Mouse (Mus musculus) intestine, embryonic 14.5 days (tissue): ENCODE measurements around the gene Rhbdf2. TPM values are rescaled to one million over a fixed set of nuclear protein-coding genes. Genes with fewer than 3 reads are reported as not detected.

Experiments used
- ATAC-seq: fragments of 200-750 bp; cut with Nextera tagmentation; replicated peaks from 2 replicates; pipeline ENCODE4 v1.8.0; 2017; ENCODE audit warnings: low read depth, moderate number of reproducible peaks, moderate TSS enrichment, moderate library complexity; ENCODE audit not compliant: low FRiP score, low TSS enrichment
- DNase-seq: peaks from one replicate; pipeline ENCODE4 v3.0.0-alpha.2; 2018; ENCODE audit warnings: low spot score
- H3K27ac ChIP-seq: fragments of 300-500 bp; sonication (generic); 2 replicates; pipeline ENCODE4 v1.5.1; 2014; ENCODE audit warnings: low read depth, mild to moderate bottlenecking, control low read depth
- H3K27me3 ChIP-seq: fragments of 300-500 bp; sonication (generic); replicated peaks from 2 replicates; pipeline ENCODE4 v1.6.1; 2014; ENCODE audit warnings: low read length, control low read depth; ENCODE audit not compliant: control insufficient read depth, insufficient read depth
- H3K36me3 ChIP-seq: fragments of 300-500 bp; sonication (generic); 2 replicates; pipeline ENCODE4 v1.6.1; 2014; ENCODE audit warnings: low read length, control low read depth; ENCODE audit not compliant: control insufficient read depth, insufficient read depth
- H3K4me1 ChIP-seq: fragments of 300-500 bp; sonication (generic); replicated peaks from 2 replicates; pipeline ENCODE4 v1.6.1; 2014; ENCODE audit warnings: low read length, control low read depth, mixed read lengths; ENCODE audit not compliant: control insufficient read depth, insufficient read depth
- H3K4me2 ChIP-seq: fragments of 300-500 bp; sonication (generic); 2 replicates; pipeline ENCODE4 v1.6.1; 2014; ENCODE audit warnings: low read length
- H3K4me3 ChIP-seq: fragments of 300-500 bp; sonication (generic); 2 replicates; pipeline ENCODE4 v1.5.1; 2014; ENCODE audit warnings: low read depth, low read length, control low read depth, mixed read lengths
- H3K9ac ChIP-seq: fragments of 300-500 bp; sonication (generic); 2 replicates; pipeline ENCODE4 v1.6.1; 2014; ENCODE audit warnings: mild to moderate bottlenecking, low read length
- H3K9me3 ChIP-seq: fragments of 300-500 bp; sonication (generic); 2 replicates; pipeline ENCODE4 v1.6.1; 2016; ENCODE audit warnings: low read length, control low read depth; ENCODE audit not compliant: control insufficient read depth
- WGBS: fragments of 180-500 bp; shearing (Covaris S2); extraction: QIAGEN DNeasy Blood & Tissue Kit; methylation state at CpG from one replicate; pipeline ENCODE4 v1.1.7; 2014; 5-methylcytosine and 5-hydroxymethylcytosine counted together
- polyA plus RNA-seq: library from polyadenylated mRNA; unstranded; fragments of >200 nt; fragmentation: Nextera tagmentation; extraction: Ambion mirVana; gene quantifications from 2 replicates; pipeline ENCODE4 v1.2.1, GENCODE M21; 2014

Gene Rhbdf2
- polyA plus RNA-seq, 1 experiment from 2014 or later = 5.7 TPM

DNA sequence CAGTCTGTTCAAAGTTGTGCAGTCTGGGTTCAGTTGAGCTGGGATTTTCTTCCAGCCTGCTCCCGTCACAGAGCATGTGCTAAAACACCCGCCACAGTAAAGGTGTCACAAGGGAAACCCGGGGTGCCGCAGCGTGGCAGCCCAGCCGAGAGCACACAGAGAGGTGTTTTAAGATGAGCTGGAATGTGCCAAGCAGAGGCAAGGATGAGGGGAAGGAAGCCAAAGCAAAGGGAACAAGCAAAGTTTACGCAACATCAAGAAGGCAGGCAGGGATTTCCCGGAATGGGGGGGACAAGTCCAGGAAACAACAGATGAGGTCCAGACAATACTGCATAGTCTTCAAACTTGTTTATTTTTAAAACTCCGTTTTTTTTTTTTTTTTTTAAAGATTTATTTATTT lies 39.7 kb upstream of the Rhbdf2 start:
- no peaks in the 10 kb centered on the region for H3K36me3 ChIP-seq
- DNase-seq (no peak), ATAC-seq (no peak)
- no peak overlapping the region for H3K4me3 ChIP-seq
- peaks cover 19% of the 10 kb centered on the region; the same call in 1 of the 2 replicates for H3K4me1 ChIP-seq
- no peaks in the 10 kb centered on the region for H3K9me3 ChIP-seq
- H3K4me2 ChIP-seq = no peak overlapping the region
- no peak overlapping the region for H3K9ac ChIP-seq
- peaks cover 4% of the 10 kb centered on the region; the same call in 1 of the 2 replicates for H3K27me3 ChIP-seq
- H3K27ac ChIP-seq = no peak overlapping the region
- 73% methylated on average over 9 of the region's 9 CpGs for WGBS

DNA sequence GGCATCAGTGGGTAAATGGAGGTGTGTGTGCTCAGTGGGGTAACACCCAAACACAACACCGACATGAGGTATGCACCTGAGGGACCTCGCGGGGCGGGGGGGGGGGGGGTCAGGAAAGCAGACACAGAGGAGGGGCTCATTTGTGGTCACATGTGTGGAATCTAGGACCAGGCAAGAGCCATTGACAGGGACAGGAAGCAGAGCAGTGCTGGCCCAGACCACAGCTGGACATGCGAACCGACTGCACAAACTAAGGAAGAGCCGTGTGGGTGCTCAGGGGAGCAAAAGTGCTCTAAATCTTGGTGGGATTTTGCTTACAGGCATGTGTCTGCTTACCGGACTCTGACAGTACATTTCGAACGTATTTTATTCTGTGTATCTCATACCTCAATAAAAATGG lies 38.5 kb upstream of the Rhbdf2 start:
- no peak overlapping the region for H3K4me2 ChIP-seq
- 55% methylated on average over 9 of the region's 10 CpGs for WGBS

DNA sequence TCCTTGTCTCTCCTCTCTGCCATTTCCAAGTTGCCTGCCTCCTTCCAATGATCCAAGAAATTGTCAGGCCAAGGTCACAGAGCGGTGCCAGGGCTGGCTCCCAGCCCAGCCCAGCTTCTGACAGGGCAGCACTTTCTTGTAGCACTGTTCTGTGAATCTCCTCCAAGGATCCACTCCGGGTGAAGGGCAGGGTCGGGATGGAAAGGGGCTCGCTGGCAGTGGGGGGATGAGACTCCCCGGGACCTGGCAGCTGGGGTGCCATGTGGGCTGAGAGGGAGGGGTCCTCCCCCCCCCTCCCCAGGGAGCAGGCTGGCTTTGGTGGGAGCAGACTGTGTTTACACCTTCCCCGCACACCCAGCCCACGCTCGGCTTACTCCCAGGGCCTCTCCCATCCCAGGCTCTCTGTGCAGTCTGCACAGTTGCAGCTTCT lies 35.1 kb upstream of the Rhbdf2 start:
- Histone ChIP-seq H3K27ac (no peak overlapping the region), H3K36me3 (no peaks in the 10 kb centered on the region), H3K4me3 (no peak overlapping the region), H3K4me1 (peaks cover 35% of the 10 kb centered on the region), H3K27me3 (peaks cover 4% of the 10 kb centered on the region; the same call in 1 of the 2 replicates), H3K9me3 (no peaks in the 10 kb centered on the region), H3K4me2 (no peak overlapping the region), H3K9ac (no peak overlapping the region)
- DNase-seq = no peak
- ATAC-seq = no peak
- WGBS = 49% methylated on average over 8 of the region's 8 CpGs

More for the DNA sequence above, 38.5 kb upstream of the Rhbdf2 start:
- no peak overlapping the region for H3K27ac ChIP-seq
- H3K27me3 ChIP-seq = peaks cover 4% of the 10 kb centered on the region; the same call in 1 of the 2 replicates
- H3K9me3 ChIP-seq = no peaks in the 10 kb centered on the region
- no peaks in the 10 kb centered on the region for H3K36me3 ChIP-seq
- no peak overlapping the region for H3K4me3 ChIP-seq
- ATAC-seq = no peak
- H3K4me1 ChIP-seq = peaks cover 24% of the 10 kb centered on the region
- H3K9ac ChIP-seq = no peak overlapping the region
- no peak for DNase-seq

DNA sequence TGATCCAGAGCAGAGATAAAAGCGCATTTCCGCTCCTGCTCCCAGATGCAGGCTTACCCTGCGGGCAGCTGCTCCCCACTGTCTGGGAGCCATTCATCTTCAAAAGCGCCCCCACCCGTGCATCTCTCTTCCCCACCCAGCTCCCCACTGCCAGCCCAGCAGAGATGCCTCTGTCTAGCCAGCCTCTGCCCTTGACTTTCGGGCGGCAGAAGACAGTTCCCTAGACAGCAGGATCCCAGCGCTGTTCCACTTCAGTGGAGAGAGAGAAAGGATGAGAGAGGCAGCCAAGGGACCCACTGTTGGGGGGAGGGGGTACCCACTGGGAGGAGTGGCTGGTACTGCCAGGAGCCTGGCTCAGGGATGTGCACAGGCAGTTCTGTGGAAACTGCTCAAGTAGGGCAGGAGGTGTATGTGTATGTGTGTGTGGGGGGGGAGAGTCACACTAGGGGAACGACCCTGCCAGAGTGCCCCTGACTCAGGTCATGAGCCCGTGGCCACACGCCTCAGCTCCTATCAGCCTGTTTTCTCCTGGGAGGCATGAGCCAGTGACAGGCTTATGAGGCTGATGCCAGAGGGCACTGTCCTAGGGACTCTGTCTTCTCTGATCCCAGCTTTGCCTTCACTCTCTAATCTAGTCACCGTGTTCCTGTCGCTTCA lies 34.6 kb upstream of the Rhbdf2 start:
- DNase-seq (no peak), ATAC-seq (no peak)
- WGBS = 25% methylated on average over 13 of the region's 13 CpGs
- no peak overlapping the region; the same call in 1 of the 2 replicates for H3K9ac ChIP-seq
- H3K4me2 ChIP-seq = no peak overlapping the region
- no peaks in the 10 kb centered on the region for H3K36me3 ChIP-seq
- peaks cover 35% of the 10 kb centered on the region for H3K4me1 ChIP-seq
- no peak overlapping the region for H3K4me3 ChIP-seq
- no peak overlapping the region for H3K27ac ChIP-seq
- no peaks in the 10 kb centered on the region for H3K9me3 ChIP-seq
- peaks cover 4% of the 10 kb centered on the region; the same call in 1 of the 2 replicates for H3K27me3 ChIP-seq

DNA sequence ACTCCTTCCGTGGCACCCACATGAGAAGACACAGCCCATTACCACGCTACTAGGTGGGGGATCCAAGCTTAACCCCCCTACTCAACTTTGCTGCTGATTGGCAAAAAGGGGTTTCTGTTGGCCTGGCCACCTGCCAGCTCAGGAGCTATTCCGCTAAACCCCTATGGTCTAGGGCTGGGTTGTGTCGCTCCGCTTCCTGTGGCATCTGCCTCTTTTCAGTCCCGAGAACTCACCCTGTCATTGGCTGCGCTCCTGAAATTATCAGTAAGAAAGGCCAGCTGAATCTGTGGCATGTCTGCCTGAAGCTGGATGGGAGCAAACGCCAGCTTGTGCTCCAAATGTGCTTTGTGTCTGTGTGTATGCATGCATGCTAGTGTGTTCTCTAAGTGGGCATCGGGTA lies 33.4 kb upstream of the Rhbdf2 start:
- Histone ChIP-seq H3K4me2 (no peak overlapping the region), H3K27ac (no peak overlapping the region), H3K27me3 (peaks cover 4% of the 10 kb centered on the region; the same call in 1 of the 2 replicates), H3K4me3 (no peak overlapping the region), H3K9ac (no peak overlapping the region), H3K9me3 (no peaks in the 10 kb centered on the region), H3K4me1 (peaks cover 35% of the 10 kb centered on the region), H3K36me3 (no peaks in the 10 kb centered on the region)
- ATAC-seq (no peak), DNase-seq (no peak)
- WGBS = 58% methylated on average over 9 of the region's 9 CpGs

DNA sequence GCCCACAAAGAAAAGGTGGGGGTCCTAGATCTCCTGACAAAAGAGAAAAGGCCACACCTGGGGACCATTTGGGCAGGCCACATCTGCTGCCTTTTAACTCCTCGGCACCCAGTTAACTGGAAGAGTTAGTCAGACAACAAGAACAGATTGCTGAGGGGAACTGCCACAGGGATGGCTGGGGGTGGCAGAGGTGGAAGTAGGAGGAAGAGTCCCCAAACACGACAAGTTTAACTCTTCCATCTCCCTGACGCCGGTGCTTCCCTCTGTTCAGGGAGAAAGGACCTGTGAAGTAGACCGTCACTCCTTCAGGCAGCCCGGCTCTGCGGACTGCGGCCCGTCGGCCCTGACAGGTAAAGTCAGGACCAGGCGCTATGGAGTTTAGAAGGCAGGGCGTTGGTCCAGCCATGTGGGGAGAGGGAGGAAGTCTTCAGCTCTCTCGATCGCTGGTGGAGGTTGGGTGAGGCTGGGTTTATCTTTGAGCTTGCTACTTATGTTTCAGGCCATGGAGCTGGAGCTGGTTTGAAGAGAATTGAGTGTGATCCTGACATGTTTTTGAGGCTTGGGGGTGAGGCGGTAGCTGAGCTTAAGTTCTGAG lies 32.3 kb upstream of the Rhbdf2 start:
- H3K9me3 ChIP-seq = no peaks in the 10 kb centered on the region
- H3K9ac ChIP-seq = no peak overlapping the region
- H3K36me3 ChIP-seq = no peaks in the 10 kb centered on the region
- no peak overlapping the region for H3K4me2 ChIP-seq
- WGBS = 83% methylated on average over 15 of the region's 15 CpGs
- H3K27ac ChIP-seq = no peak overlapping the region
- H3K27me3 ChIP-seq = peaks cover 11% of the 10 kb centered on the region
- no peak for DNase-seq
- peaks cover 40% of the 10 kb centered on the region for H3K4me1 ChIP-seq
- H3K4me3 ChIP-seq = no peak overlapping the region
- no peak for ATAC-seq

DNA sequence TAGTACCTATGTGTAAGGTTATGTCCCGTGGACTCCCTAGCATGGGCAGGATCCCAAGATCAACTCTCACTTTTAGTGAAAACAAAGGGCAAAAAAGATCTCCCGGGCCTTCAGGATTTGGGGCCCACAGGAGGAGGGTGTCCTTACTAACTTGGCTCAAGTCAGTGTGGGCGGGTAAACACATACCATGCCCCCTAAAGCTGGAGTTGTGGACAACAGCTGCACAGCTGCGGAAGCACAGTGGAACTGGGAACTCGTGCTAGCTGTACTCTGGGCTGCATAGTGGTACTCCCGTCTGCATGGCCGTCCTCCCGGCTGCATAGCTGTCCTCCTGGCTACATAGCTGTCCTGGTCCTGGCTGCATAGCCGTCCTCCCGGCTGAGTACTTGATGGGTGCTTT lies 31.4 kb upstream of the Rhbdf2 start:
- DNase-seq (no peak), ATAC-seq (no peak; the same call in 1 of the 2 replicates)
- Histone ChIP-seq H3K4me2 (no peak overlapping the region; the same call in 1 of the 2 replicates), H3K27ac (peak overlapping the region; percentile 73), H3K36me3 (no peaks in the 10 kb centered on the region), H3K9me3 (no peaks in the 10 kb centered on the region), H3K4me1 (peaks cover 45% of the 10 kb centered on the region), H3K4me3 (no peak overlapping the region), H3K9ac (no peak overlapping the region), H3K27me3 (peaks cover 14% of the 10 kb centered on the region)
- 67% methylated on average over 10 of the region's 10 CpGs for WGBS

DNA sequence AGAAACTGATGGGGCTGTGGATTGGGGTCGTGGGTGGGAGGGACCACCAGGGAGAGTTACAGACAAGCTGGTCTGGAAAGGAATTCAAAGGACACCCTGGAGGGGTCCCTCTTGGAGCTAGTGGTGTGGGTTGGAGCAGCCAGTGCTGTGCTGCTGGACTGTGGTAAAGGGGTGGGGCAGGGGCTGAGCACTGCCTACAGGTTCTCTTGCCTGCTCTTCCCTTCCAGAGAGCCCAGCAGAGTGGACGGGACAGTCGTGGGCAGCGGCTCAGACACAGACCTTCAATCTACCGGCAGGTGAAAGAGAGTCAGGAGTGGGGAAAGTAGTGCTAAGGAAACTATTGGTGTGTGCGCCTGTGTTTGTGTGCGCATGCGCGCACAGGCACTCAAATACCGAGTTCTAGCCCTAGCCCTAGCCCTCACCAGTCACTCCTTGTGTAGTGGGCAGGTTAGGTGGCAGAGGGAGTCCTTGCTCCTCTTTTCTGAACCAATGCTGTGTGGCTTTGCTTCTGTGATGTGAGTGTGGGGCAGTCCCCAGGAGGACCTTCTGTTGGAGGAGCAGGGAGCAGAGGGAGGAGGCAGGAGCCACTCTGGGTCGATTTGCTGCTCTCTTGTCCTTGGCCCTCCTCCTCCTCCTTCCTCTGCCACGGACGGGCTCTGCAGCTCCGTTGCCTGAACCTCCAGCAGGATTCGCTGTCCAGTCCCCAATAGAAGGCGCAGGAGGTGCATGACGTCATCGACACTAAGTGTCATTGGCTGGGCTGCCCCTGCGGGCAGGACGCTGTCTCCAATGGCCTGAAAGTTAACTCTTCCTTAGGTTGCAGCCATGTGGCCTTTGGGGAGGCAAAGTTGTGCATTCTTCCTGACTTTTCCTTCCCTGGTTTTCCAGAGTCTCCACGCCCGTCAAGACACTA lies 30.7 kb upstream of the Rhbdf2 start:
- Histone ChIP-seq H3K27me3 (peaks cover 12% of the 10 kb centered on the region), H3K9me3 (no peaks in the 10 kb centered on the region), H3K9ac (peak overlapping the region; percentile 34; the same call in 1 of the 2 replicates), H3K27ac (peak overlapping the region; percentile 73), H3K4me2 (peak overlapping the region; percentile 51), H3K4me1 (peaks cover 44% of the 10 kb centered on the region), H3K36me3 (no peaks in the 10 kb centered on the region), H3K4me3 (peak overlapping the region; percentile 33)
- WGBS = 11% methylated on average over 22 of the region's 22 CpGs
- ATAC-seq (peak; percentile 86), DNase-seq (peak; percentile 84)
